Mouse (Mus musculus) kidney, adult 9 months (tissue): Measurements from ENCODE around the gene Exosc1.
A peak's percentile ranks its signal among the peaks of the same experiment; 100 is the strongest.
"Not testable (repeated sequence)": the region's sequence is repeated elsewhere in the genome, so short reads cannot be mapped to it uniquely, and the experiment has no call there.

Source experiments
- DNase-seq: peaks from one replicate; pipeline ENCODE4 v3.0.0; 2022

Gene Exosc1

GRCm38 (mm10) chr19:41933179-41934086 lies at the start of gene Exosc1, which contains the start of gene Zdhhc16:
Exosc1 (minus strand) TSS chr19:41933423.
Zdhhc16 (plus strand) TSS chr19:41933480.
- peak; percentile 99 for DNase-seq

- DNase-seq, result peak; percentile 30
Observed at GRCm38 (mm10) chr19:41982791-41983150, 49.5 kb upstream of the Exosc1 start.

- DNase-seq, result peak; percentile 22
Observed at GRCm38 (mm10) chr19:41981931-41982790, 48.9 kb upstream of the Exosc1 start.

- DNase-seq, result no peak
Observed at GRCm38 (mm10) chr19:41981595-41981927, 48.3 kb upstream of the Exosc1 start, which contains the start of gene Ubtd1. Ubtd1 (plus strand) TSS chr19:41981763.

GRCm38 (mm10) chr19:41980819-41981594 lies 47.8 kb upstream of the Exosc1 start, which contains the start of gene Mms19:
Mms19 (minus strand) TSS chr19:41981157.
- peak; percentile 100 for DNase-seq

- peak; percentile 59 for DNase-seq
Observed at GRCm38 (mm10) chr19:41980422-41980818, 47.2 kb upstream of the Exosc1 start.

- no peak for DNase-seq
Observed at GRCm38 (mm10) chr19:41973891-41974794, 40.9 kb upstream of the Exosc1 start.

- DNase-seq, result no peak
Observed at GRCm38 (mm10) chr19:41969618-41970017, 36.4 kb upstream of the Exosc1 start.

GRCm38 (mm10) chr19:41953574-41953973 lies 20.4 kb upstream of the Exosc1 start:
- DNase-seq, result no peak

GRCm38 (mm10) chr19:41952287-41952686 lies 19.1 kb upstream of the Exosc1 start:
- DNase-seq, result no peak

GRCm38 (mm10) chr19:41943841-41944240 lies 10.6 kb upstream of the Exosc1 start:
- DNase-seq, result no peak

- DNase-seq, result no peak
Observed at GRCm38 (mm10) chr19:41938539-41938938, 5.3 kb upstream of the Exosc1 start.

- no peak for DNase-seq
Observed at GRCm38 (mm10) chr19:41935921-41936320, 2.7 kb upstream of the Exosc1 start.

- DNase-seq, result no peak
Observed at GRCm38 (mm10) chr19:41934124-41934523, 901 bp upstream of the Exosc1 start.

- DNase-seq, result no peak
Observed at GRCm38 (mm10) chr19:41932686-41933085, 537 bp downstream of the Exosc1 start.

GRCm38 (mm10) chr19:41920412-41921067 lies 12.7 kb downstream of the Exosc1 start:
- DNase-seq, result no peak

GRCm38 (mm10) chr19:41919471-41919870 lies 13.8 kb downstream of the Exosc1 start:
- DNase-seq, result no peak

- DNase-seq, result no peak
Observed at GRCm38 (mm10) chr19:41916853-41917252, 16.4 kb downstream of the Exosc1 start.

- DNase-seq, result no peak
Observed at GRCm38 (mm10) chr19:41915294-41915693, 17.9 kb downstream of the Exosc1 start.

GRCm38 (mm10) chr19:41914592-41914882 lies 18.7 kb downstream of the Exosc1 start:
- DNase-seq, result not testable (repeated sequence)
